Mouse (Mus musculus) stomach, postnatal 0 days (tissue): ENCODE data around the gene Ube2g2. TPM values are rescaled to one million over a fixed set of nuclear protein-coding genes. Genes with fewer than 3 reads are reported as not detected.

Source experiments
- ATAC-seq: fragments of 200-750 bp; cut with Nextera tagmentation; 2 replicates; pipeline ENCODE4 v1.8.0; 2017; ENCODE audit not compliant: low FRiP score, low TSS enrichment
- DNase-seq: peaks from one replicate; pipeline ENCODE4 v3.0.0-alpha.2; 2016; ENCODE audit warnings: low spot score
- H3K27ac ChIP-seq: fragments of 300-500 bp; sonication (generic); replicated peaks from 2 replicates; pipeline ENCODE4 v1.5.1; 2014; ENCODE audit warnings: mild to moderate bottlenecking, control low read depth
- H3K27me3 ChIP-seq: fragments of 300-500 bp; sonication (generic); 2 replicates; pipeline ENCODE4 v1.6.1; 2014; ENCODE audit warnings: low read length; ENCODE audit not compliant: control insufficient read depth, insufficient read depth
- H3K36me3 ChIP-seq: fragments of 300-500 bp; sonication (generic); 2 replicates; pipeline ENCODE4 v1.6.1; 2014; ENCODE audit warnings: low read length, mixed read lengths; ENCODE audit not compliant: control insufficient read depth, insufficient read depth
- H3K4me1 ChIP-seq: fragments of 300-500 bp; sonication (generic); replicated peaks from 2 replicates; pipeline ENCODE4 v1.6.1; 2014; ENCODE audit warnings: antibody characterized with exemption; ENCODE audit not compliant: control insufficient read depth, insufficient read depth
- H3K4me2 ChIP-seq: fragments of 300-500 bp; sonication (generic); replicated peaks from 2 replicates; pipeline ENCODE4 v1.6.1; 2014; ENCODE audit warnings: low read depth, mild to moderate bottlenecking, control low read depth, moderate library complexity
- H3K4me3 ChIP-seq: fragments of 300-500 bp; sonication (generic); 2 replicates; pipeline ENCODE4 v1.5.1; 2014; ENCODE audit warnings: low read depth, low read length, control low read depth
- H3K9ac ChIP-seq: fragments of 300-500 bp; sonication (generic); 2 replicates; pipeline ENCODE4 v1.6.1; 2014; ENCODE audit warnings: mild to moderate bottlenecking, low read length, control low read depth, mixed read lengths
- H3K9me3 ChIP-seq: fragments of 300-500 bp; sonication (generic); 2 replicates; pipeline ENCODE4 v1.6.1; 2016; ENCODE audit warnings: low read length; ENCODE audit not compliant: control insufficient read depth
- CTCF ChIP-seq: IDR thresholded peaks from 2 replicates; pipeline ENCODE4 v1.5.1; 2016; ENCODE audit warnings: antibody characterized with exemption, low read depth, mild to moderate bottlenecking, moderate library complexity
- EP300 ChIP-seq: optimal IDR thresholded peaks from 2 replicates; pipeline ENCODE3; 2016; ENCODE audit warnings: antibody characterized with exemption
- WGBS: fragments of 180-500 bp; shearing (Covaris S2); extraction: QIAGEN DNeasy Blood & Tissue Kit; methylation state at CpG from one replicate; pipeline ENCODE4 v1.1.7; 2014; 5-methylcytosine and 5-hydroxymethylcytosine counted together
- polyA plus RNA-seq: library from polyadenylated mRNA; unstranded; fragments of >200 nt; fragmentation: Nextera tagmentation; extraction: Ambion mirVana; gene quantifications from 2 replicates; pipeline ENCODE4 v1.2.1, GENCODE M21; 2015

Gene Ube2g2
- polyA plus RNA-seq, 1 experiment from 2014 or later: 54.5 TPM

GRCm38 (mm10) chr10:77582285-77582618 lies 39.8 kb upstream of the Ube2g2 start:
- Histone ChIP-seq H3K9ac (peak overlapping the region; percentile 92), H3K4me3 (peak overlapping the region; percentile 84), H3K27me3 (no peaks in the 10 kb centered on the region), H3K36me3 (0 out of 2 replicates have a peak, but pooled peaks cover 3% of the 10 kb centered on the region), H3K4me1 (peaks cover 8% of the 10 kb centered on the region; the same call in 1 of the 2 replicates), H3K9me3 (no peaks in the 10 kb centered on the region), H3K27ac (peak overlapping the region; percentile 99), H3K4me2 (peak overlapping the region; percentile 71)
- TF ChIP-seq EP300: no peak
- TF ChIP-seq CTCF: no peak
- peak; percentile 73 for DNase-seq
- 9% methylated on average over 8 of the region's 8 CpGs for whole genome bisulfite sequencing
- peak; percentile 75 for ATAC-seq

DNA sequence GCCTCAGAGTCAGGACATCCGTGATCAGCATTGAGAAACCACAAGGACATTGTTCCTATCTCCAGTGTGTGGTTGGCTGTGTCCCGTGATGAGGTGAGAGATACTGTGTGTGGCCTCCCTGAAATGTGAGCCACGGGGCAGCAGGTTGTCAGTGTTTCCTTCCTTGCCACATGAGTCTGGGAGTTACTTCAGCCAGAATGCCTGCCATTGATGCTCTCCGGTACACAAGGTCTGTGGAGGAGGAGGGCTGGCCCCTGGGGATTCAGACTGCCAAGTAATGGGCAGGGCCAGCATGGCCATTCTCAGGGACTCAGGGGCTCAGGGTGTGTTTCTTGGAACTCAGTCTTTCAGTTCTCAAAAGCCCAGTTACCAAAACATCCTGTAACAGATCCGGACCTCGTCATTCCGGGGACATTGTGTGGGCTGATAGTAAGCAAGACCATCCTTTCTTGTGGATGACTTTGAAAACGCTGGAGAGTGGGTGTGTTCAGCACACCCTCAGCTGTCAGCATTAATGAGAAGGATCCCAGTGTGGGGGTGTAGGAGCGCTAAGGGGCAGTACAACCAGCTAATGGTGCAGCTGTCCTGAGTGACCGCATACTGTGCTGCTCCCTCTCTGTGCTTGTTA lies 38.2 kb upstream of the Ube2g2 start:
- 0 out of 2 replicates have a peak overlapping the region, but pooled peaks have one; percentile 2 for H3K27ac ChIP-seq
- H3K4me2 ChIP-seq: peak overlapping the region; percentile 71; the same call in 1 of the 2 replicates
- H3K4me3 ChIP-seq: peak overlapping the region; percentile 8; the same call in 1 of the 2 replicates
- H3K9ac ChIP-seq: no peak overlapping the region
- 58% methylated on average over 10 of the region's 10 CpGs for WGBS
- ATAC-seq (no peak), DNase-seq (no peak)
- H3K27me3 ChIP-seq: no peaks in the 10 kb centered on the region
- TF ChIP-seq EP300 (no peak), CTCF (no peak)
- H3K9me3 ChIP-seq: no peaks in the 10 kb centered on the region
- peaks cover 8% of the 10 kb centered on the region; the same call in 1 of the 2 replicates for H3K4me1 ChIP-seq
- 0 out of 2 replicates have a peak, but pooled peaks cover 5% of the 10 kb centered on the region for H3K36me3 ChIP-seq

DNA sequence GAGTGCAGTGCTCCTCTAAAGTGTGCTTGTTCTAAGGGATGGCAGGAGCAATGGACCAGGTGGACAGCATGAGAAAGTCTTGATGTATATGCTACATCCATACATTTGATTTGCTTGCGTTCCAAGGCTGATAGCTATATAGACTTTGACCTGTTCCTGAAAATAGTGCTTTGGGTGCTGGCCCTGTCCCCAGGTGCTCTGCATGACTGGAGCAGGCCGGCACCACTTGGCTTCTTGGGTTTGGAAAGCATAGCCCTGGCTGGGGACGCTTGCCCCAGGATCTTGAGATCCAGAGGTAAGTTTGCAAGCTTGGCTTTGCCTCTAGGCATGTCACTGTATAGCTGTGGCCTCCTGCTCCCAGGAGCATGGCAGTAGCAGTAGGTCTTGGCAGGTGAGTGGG lies 35.4 kb upstream of the Ube2g2 start:
- peaks cover 8% of the 10 kb centered on the region; the same call in 1 of the 2 replicates for H3K4me1 ChIP-seq
- WGBS: 82% methylated on average over 3 of the region's 3 CpGs
- H3K9me3 ChIP-seq: no peaks in the 10 kb centered on the region
- H3K36me3 ChIP-seq: peaks cover 13% of the 10 kb centered on the region
- no peak overlapping the region for H3K27ac ChIP-seq
- DNase-seq: no peak
- TF ChIP-seq CTCF: no peak
- no peak for TF ChIP-seq EP300
- no peaks in the 10 kb centered on the region for H3K27me3 ChIP-seq
- H3K9ac ChIP-seq: no peak overlapping the region
- 0 out of 2 replicates have a peak overlapping the region, but pooled peaks have one; percentile 8 for H3K4me2 ChIP-seq
- H3K4me3 ChIP-seq: no peak overlapping the region
- no peak for ATAC-seq

DNA sequence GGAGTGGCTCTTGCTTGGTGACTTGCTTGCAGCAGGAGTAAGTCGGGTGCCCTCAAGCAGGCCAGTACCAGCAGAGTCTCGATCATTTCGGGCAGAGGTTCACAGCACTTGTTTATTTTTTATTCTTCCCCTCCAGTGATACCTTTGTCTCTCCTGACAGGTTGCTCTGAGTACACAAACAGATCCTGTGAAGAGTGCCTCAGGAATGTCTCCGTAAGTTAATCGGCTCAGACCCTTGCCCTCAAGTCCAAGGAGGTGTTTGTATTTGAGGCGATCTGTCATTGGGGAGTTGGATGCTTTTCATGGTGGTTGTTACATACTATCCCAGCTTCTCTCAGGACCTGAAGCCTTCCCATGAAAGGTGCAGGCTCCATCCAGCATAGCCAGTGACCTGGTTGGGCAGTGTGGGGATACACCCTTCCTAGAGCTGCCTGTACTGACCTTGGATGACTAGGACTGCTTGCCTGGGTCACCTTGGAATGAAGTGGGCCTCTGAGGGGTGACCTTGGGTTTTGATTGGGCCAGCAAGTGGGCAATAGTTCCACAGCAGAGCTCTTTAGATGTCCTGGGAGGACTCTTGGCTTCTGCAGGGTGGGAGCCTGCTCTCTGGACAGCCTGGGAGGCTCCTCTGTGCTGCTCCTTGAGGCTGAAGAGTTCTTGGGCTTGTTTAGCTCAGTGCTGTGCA lies 34.8 kb upstream of the Ube2g2 start:
- DNase-seq: no peak
- Histone ChIP-seq H3K4me3 (no peak overlapping the region), H3K9me3 (no peaks in the 10 kb centered on the region), H3K4me2 (no peak overlapping the region), H3K27me3 (no peaks in the 10 kb centered on the region), H3K9ac (no peak overlapping the region), H3K27ac (no peak overlapping the region), H3K4me1 (peaks cover 8% of the 10 kb centered on the region; the same call in 1 of the 2 replicates), H3K36me3 (peaks cover 13% of the 10 kb centered on the region)
- ATAC-seq: no peak
- 60% methylated on average over 6 of the region's 6 CpGs for WGBS
- TF ChIP-seq CTCF (no peak), EP300 (no peak)

DNA sequence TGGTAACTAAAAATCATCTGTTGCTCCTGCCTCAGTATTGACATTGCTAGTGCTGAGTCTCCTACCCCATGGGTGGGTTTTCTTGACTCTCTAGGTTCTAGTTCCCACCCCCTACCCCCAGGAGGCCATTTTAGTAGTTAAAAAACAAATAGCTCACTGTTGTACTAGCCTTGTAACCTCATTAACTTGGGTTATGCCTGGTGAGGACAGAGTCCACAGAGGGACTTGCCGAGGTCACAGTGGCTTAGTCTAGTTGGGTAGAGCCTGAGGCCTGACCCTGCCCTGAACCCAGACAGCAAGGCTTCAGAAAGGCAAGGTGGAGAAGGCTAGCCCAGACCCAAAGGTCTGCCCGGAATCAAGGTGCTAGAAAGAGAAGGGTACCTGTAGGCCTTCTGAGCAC lies 34.0 kb upstream of the Ube2g2 start:
- no peak for ATAC-seq

DNA sequence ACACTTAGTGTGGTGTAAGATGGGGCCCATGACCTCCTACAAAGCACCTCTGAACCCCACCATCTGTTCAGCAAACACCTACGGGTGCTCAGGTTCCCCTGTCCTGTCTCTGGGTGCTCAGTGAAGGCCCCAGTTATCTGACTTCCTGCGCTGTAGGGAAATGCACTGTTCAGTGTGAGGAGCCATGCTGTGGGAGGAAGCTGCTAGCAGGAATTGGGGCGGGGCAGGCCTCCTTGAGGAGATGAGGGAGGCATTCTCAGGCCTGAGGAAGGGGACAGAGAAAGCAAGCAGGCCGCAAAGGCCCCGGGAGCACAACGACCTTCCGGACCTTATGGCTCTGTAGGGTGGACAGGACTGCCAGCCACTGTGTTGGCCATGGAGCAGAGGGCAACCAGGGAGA lies 33.0 kb upstream of the Ube2g2 start:
- H3K4me2 ChIP-seq: no peak overlapping the region
- TF ChIP-seq CTCF (no peak), EP300 (no peak)
- H3K9me3 ChIP-seq: no peaks in the 10 kb centered on the region
- DNase-seq (no peak), ATAC-seq (no peak)
- H3K4me3 ChIP-seq: no peak overlapping the region
- H3K27me3 ChIP-seq: no peaks in the 10 kb centered on the region
- no peaks in the 10 kb centered on the region for H3K4me1 ChIP-seq
- WGBS: 70% methylated on average over 7 of the region's 7 CpGs
- peak overlapping the region; percentile 30; the same call in 1 of the 2 replicates for H3K27ac ChIP-seq
- H3K9ac ChIP-seq: no peak overlapping the region
- peaks cover 27% of the 10 kb centered on the region for H3K36me3 ChIP-seq

More for the DNA sequence above, 34.0 kb upstream of the Ube2g2 start:
- Histone ChIP-seq H3K27ac (peak overlapping the region; percentile 30; the same call in 1 of the 2 replicates), H3K27me3 (no peaks in the 10 kb centered on the region), H3K4me2 (no peak overlapping the region), H3K9me3 (no peaks in the 10 kb centered on the region), H3K4me3 (no peak overlapping the region), H3K9ac (no peak overlapping the region), H3K36me3 (peaks cover 17% of the 10 kb centered on the region), H3K4me1 (0 out of 2 replicates have a peak, but pooled peaks cover 4% of the 10 kb centered on the region)
- TF ChIP-seq EP300 (no peak), CTCF (no peak)
- WGBS: 78% methylated on average over 2 of the region's 2 CpGs
- DNase-seq: no peak
